Mouse (Mus musculus): ENCODE measurements around the gene Tead1. TPM values are rescaled to one million over a fixed set of nuclear protein-coding genes. Genes with fewer than 3 reads are reported as not detected.

Tead1 gene
- total RNA-seq, 2 experiments from 2014 or later = 142 to 162 TPM

DNA sequence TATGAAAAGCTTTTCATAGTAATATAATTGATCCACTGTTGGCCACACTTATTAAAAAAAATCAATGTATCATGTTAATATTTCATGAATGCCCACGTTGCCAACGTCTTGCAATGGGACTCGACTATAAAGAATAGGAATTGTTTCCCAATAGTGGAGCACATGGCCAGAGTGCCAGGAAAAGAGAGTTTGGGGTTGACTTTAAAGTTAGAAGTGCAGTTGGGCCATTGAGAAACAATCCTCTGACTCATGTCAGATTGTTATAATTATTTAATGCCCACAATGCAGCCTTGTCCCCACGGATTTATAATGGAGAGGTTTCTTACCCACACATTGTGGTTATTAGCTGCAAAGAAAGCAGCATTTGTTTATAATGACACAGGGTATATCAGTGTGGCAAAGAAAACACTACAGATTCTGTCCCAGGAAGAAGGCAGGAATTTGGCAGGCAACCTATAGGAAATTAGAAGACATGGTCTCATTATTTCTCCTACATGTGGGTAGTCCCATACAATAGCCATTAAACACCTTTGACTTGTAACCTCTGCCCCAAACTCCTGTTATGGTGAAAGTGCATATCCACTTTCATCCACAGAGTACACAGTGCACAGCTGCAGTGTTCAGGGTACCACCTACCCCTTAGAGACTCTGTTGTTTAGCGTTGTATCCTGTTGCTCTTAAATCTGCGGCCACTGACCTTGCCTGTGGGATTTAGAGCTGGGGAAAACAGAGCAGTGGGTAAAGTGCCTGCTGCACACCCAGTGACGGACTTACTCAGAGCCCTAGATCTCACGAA is 118.6 kb downstream of the Tead1 start:
- DNase-seq = no peak
- intact Hi-C loops (cut with DNase I) = no loop called here

DNA sequence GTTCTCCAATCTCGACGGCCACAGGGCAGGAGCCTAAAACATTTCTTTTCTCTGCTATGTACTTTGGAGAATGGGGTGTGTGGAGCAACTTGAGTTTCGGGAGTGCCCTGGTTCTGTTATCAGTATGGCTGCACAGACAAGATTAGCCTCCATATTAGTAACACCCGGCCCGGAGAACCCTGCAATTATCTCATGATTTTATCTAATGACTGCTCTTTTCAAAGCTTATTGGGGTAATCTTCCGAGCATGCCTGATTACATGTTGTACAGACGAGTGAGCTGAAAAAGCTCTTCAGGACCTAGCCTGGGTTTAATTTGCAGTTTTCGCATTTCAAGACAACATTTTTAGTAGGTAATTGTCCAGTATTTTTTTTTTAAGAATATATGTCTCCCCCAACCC is 122.6 kb downstream of the Tead1 start:
- no peak for DNase-seq
- intact Hi-C loops (cut with DNase I) = no loop called here

DNA sequence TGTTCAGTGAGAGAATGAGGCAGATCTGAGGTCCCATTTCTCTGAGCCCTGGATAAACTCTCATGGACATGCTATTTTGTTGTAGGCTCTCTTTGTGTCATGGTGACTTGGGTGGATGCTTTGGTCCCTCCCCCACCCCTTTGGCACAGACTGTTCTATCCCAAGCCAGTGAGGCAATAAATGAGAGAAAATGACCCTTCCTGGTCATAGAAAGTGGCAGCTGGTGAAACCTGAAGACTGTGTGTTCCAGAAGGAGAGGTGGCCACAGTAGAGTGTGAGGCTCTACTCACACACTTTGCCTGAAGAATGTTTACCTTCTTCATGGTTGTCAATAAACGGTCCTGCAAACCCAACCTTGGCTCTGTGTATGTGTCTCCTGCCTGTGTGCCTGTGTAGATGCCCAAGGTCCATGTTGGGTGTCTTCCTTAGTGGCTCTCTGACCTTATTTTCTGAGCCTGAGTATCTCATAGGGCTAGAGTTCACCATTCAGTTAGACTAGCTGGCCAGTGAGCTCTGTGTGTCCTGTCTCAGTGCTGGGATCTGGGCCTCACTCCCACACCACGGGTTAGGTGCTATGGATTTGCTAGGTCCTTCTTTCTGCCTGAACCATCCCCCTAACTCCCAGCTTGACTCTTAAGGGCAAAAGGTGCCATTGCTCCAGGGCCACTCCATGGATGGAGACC is 127.7 kb downstream of the Tead1 start:
- intact Hi-C loops (cut with DNase I) = no loop called here
- DNase-seq = no peak

DNA sequence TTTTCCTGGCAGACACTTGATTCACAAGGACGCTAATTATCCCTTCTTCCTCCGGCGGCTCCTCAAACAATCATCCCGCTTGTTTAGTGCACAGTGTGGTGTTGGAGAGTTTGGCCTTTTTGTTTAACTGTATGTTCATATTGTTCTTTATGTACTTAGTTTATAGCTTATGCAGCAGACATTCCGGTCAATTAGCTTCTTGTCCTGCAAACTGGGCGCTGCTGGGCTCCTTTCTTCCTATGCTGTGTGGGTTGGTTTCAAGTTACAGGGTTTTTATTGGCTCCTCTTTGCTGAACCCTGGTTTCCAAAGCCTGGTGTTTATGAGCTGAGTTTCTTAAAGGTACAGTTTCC is 128.3 kb downstream of the Tead1 start:
- intact Hi-C loops (cut with DNase I) = no loop called here
- no peak for DNase-seq

DNA sequence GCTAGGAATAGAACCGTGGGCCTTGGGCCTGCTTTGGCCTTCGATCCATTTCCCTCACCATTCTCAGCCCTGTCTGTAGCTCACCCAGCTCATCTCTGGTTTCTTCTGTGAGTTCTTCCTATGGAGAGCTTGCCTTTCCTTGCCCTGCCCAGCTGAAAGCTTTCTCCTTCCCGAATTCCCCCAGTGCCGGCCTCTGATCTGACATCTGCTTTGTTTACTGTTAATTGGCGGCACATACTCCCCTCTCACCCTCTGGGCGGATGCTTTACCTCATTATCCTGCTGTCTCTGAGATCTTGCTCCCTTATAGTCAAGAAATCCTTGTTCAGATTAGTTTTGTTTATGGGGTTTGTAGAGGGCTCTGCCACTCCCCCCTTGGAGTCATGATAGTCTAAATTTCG is 131.6 kb downstream of the Tead1 start:
- intact Hi-C loops (cut with DNase I) = no loop called here
- DNase-seq = no peak

DNA sequence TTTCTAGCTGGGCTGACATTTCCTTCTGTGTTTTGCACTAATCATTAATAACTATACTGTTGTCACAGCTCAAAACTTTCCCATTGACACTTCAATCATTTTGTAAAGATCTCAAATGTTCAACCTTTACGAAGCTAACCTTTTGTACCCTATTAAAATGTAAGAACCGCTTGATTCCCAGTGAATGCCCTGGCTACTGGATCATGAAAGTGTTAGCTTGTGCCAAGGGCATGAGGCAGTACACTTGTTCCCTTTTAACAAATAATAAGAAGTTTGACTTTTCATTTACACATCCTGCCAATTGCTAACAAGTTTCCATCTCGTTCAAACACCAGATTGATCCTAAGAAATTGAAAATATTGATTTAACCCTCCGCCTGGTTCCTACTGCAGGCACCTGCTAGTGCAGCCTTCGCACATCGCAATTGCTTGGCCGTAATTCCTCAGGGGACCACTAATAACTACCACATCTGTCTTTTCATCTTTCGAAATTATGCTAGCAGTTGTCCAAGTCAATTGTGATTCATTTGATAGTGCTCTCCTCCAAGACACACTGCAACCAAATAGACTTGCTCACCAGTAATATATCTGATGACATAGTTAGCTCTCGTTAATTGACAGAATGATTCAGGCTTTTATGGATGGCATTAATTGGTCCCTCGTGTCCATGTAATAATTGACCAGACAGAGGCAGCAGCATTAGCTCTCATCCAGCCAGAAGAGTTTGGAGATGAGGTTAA is 133.1 kb downstream of the Tead1 start:
- intact Hi-C loops (cut with DNase I) = no loop called here
- DNase-seq = no peak

DNA sequence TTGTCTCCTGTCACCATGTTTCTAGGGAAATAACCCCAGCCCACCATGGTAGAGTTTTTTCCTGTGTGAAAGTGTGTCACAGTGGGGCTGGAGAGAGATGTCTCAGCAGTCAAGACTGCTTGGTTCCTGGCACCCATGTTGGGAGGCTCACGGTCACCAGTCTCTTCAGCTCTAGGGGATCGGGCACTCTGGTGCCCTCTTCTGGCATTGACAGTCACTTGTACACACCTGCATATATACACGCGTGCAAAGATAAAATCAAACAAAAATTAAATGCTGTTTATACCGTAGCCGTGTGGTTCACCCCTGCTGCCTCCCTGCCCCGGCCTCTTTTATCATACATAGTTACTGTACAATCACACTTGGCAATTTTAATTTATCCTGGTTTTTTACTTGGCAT is 134.0 kb downstream of the Tead1 start:
- intact Hi-C loops (cut with DNase I) = no loop called here
- no peak for DNase-seq

DNA sequence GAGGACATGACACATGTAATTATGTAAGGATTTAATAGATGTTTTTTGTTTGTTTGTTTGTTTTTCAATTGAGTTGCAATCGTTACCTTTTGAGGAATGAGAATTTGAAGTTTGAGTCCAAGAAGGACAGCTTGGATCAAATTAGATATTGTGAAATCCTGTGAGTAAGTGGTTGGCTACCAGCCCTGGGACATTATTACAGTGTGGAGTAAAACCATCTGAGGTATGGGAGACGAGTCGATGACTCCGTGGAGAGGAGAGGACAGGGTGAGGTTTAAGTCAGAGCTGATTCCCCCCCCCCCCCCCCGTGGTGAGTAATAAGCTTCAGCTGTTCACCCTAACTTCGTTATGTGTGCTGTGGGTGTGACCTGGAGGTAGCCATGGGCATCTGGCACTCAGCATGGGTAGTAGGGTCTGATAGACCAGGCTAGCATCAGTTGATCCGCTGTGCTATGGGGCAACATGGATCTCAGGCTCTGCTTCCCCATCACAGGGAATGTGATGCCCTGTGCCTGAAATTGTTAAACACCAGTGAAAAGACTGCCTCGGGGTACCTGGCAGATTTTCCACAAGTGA is 134.7 kb downstream of the Tead1 start:
- intact Hi-C loops (cut with DNase I) = no loop called here
- DNase-seq = peak in 1 of 2 experiments; percentile 53

DNA sequence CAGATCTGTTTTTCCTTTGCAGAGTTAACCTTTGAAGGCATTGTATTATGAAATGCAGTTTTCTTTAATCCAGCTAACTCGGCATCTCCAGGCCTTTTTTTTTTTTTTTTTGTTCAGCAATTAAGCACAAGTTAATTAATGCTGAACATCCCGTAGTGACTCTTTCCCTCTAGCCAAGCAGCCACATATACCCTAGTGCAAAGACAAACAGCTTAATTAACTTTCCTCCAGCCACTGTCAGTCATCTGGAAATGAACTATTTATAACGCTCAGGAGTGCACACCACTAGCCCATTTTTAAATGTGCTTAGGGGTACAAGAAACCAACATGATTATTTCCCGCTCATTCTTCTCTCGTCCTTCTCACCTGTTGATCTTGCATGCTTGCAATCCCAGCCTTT is 136.9 kb downstream of the Tead1 start:
- DNase-seq = no peak
- intact Hi-C loops (cut with DNase I) = no loop called here

DNA sequence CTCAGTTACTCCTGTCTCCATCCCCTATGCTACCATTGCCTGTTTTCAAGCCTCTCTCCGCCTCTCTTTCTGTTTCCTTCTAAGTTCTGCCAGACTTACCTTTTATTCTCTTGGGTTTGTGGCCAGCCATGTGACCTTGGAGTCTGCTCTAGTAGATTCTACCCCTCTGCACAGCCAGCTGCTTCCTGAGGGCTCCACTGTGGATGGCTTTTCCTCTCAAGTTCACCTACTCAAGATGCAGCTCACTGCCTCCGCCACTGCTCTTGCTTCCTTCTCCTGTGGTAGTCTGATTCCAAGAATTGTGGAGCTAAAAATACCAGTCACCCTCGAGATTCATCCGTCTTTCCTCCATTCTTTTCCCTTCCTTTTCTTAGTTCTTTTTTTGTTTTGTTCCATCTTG is 140.7 kb downstream of the Tead1 start:
- intact Hi-C loops (cut with DNase I) = no loop called here
- DNase-seq = no peak

DNA sequence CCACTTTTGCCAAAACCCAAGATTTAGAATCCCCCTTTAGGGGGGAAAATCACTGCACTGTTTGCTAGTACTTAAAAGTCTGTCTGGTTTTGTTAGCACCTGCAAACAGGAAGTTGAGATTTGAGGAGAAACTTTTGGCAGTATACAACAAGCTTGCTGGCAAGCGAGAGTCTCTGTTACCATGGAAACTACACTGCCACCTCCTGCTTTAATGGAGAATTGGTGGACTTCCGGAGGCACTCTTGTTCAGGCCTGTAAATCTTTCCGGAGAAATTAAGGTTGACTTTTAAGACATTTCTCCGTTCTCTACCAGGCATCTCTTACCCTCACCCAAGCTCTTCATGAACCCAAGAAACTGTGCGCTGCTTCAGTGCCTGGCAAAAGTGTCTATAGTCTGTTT is 143.8 kb downstream of the Tead1 start:
- DNase-seq = no peak
- intact Hi-C loops (cut with DNase I) = no loop called here

DNA sequence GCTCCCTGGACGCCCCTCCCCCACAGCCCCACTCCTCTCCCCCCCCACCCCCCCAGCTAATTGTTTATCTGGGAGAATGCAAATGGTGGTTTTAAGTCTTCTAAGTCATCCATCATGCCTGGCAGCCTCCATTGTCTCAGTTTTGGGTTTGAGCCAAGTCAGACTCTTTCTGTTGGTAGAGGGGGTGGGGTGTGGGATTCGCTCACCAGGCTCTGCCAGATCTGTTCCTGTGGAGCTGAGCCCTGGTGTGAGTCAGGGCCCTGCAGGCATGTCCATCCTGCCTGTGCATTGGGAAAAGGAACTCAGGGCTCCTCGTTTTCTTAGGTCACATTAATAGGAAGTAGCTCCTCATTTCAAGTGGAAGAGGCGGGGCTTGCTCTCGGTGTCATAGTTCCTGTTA is 144.5 kb downstream of the Tead1 start:
- intact Hi-C loops (cut with DNase I) = no loop called here
- DNase-seq = no peak

DNA sequence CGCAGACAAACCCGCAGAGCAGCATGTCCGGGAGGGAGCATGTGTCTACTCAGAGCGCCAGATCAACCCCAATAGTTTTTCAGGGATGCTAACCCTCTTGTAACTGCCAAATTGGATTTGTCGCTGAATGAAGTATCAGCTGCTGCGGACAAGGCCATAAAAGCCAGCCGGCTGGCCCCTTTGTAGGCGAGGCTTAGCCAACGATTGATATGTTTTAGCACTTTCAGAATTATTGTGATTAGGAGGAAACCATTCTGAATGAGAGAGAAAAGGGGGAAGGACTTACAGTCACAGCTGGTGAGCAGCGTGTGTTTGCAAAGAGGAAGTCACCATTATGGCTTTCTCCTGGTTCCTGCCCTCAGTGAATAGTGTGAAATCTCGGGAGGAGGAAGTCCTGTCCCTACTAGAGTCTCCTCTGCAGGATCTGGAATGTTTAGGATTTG is 146.2 kb downstream of the Tead1 start:
- intact Hi-C loops (cut with DNase I) = loop anchor here (5.0 kb wide), 1 partner anchor 42 kb away; no protein-coding TSS in a partner anchor
- no peak for DNase-seq

DNA sequence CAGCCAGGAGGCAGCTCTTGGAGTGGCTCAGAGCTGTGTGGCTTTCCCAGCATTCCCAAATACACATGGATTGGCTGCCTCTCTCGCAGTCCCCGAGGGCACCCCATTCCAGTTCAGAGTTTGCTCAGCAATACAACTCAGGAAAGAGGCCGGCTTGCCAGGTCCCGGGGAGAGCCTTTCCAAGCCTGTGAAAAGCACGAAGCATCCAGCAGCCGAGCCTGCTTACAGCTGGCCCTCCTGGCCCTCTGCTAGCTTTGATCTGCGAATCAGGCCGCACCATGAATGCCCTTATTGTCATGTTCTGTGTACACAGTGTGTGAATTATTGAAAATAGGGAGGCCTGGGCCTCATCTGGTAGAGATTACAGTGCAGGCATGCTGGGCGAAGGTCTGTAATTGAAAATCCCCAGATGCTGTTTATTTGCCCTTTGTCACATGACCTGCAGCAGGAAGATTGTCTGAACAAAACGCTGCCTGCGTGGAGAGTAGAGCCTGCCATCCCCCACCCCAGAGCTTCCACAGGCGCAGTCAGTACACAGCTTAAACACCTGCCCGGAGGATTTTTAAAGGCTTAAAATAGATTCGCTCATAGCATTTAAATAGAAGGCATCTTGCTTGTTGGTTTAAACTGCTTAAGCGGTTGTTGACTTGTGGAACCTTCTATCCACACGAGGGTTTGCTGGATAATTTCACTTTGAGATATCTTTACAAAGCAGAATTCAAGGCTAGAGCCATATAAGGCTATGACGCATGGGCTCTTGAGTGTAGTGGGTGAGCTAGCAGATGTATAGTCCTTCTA is 147.2 kb downstream of the Tead1 start:
- intact Hi-C loops (cut with DNase I) = loop anchor here (5.0 kb wide), 1 partner anchor 41 kb away; no protein-coding TSS in a partner anchor
- DNase-seq = peak; percentile 57 to 63

DNA sequence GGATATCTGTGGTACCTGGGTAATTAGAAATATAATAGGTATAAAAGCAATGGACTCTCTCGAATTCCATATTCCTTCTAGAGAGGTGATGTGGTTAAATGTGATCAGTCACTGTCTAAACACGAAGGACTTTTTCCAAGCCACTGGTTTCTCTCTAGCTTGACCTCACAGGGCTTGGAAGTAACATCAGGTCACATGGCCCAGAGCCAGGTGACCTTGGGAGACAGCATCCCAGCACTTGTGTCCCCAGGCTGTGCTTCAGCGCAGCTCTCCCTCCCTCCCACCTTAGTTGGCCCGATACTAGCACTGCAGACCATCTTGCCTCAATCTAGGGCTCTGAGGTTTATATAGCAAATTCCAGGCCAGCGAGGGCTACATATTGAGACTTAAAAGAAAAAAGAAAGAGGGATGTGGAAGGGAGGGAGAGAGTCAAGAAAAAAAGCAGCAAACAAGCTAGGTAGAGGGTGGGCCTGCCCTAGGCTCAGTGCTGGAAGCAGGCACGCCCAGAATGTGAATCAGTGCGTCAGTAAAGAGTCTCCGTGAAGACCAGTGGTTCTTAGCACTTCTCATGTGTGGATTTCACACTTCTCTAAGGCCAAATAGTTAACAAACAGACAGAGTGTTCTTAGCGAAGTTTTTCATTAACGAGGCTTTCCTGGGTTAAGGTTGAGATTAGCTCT is 149.0 kb downstream of the Tead1 start:
- intact Hi-C loops (cut with DNase I) = loop anchor here (5.0 kb wide), 1 partner anchor 39 kb away; no protein-coding TSS in a partner anchor
- DNase-seq = no peak

DNA sequence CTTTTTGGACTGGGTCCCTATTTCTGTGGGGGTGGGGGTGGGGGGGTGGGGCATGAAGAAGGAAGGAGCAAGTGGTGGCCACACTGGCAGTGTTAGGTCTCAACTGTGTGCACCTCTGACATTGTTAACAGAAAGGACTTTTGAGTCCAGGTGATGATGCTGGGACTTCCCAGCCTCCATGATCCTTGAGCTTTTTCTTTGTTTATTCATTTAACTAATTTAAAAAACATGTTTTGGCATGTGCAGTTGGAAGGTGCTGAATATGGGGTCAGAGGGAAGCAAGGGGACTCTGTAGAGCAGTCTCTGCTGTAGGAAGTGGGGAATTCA is 149.5 kb downstream of the Tead1 start:
- no peak for DNase-seq
- intact Hi-C loops (cut with DNase I) = loop anchor here (5.0 kb wide), 1 partner anchor 39 kb away; no protein-coding TSS in a partner anchor

DNA sequence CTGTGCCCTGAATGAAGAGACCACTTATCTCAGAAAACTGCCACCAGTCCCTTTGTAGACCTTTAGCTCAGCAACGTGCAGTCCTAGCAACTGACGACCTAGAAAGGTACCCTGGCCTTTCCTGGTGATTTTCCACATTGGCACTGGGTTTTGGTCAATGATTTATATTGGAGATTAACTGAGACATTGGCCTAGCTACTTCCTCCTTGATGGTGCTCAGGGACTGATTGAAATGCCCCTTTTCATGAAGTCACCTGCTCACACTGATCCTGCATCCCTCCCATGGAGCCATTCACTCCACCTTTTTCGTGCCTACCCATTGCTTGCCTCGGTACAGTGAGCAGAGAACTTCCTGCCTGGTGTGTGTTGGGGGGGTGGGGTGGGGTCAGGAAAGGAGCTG is 151.8 kb downstream of the Tead1 start:
- intact Hi-C loops (cut with DNase I) = no loop called here
- DNase-seq = no peak

DNA sequence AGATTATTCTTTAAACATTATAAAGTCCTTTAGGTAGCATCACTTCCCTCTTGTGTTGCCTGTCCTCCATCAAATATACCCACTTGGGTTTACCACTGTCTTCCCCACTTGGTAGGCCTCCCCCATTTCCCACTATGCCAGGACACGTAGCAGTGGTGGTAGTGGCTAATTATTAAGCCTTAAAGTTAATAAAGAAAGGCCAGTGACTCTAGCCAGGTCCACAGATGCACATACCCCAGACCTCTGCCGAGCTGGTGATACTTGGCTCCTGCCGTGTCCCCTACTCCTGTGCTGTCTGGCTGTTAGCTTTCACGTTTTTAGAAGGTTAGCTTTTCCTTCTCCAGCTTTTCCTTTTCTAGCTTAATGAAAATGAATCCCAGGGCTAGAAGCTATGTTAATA is 152.3 kb downstream of the Tead1 start:
- no peak for DNase-seq
- intact Hi-C loops (cut with DNase I) = no loop called here

DNA sequence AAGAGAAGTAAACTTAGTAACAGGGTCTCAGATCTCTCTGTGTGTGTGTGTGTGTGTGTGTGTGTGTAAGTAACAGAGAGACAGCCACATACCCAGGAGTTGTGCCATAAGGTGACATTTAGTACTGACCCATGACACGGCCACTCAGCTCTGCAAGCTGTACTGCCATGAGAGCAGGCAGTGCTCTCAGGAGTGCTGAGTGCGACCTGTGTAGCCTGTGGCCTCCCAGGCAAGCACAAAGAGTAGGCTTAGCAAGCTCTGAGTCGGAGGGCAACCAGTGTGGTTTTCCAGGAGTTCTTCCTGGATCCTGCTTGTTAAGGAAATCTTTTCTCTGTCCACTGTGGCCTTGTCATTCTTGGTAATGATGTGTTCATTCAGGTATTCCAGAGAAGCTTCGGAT is 154.0 kb downstream of the Tead1 start:
- no peak for DNase-seq
- intact Hi-C loops (cut with DNase I) = no loop called here

DNA sequence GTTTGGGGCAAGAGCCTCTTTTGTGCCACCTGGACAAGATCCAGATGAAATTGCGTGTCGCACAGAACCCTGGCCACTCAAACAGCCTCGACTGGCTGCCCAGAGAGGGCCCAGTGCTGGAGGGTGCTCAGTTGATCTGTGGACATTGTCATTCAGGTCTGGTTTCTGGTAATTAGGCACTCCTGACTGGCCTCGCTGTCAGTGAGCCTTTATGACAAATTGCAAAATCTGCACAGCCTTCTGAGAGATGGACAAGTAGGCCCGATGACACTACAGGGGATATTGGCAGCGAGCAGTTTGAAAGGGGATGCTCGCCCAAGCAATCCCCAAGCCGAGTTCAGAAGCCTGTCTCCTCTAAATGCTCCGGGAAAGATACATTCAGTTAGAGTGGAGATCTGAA is 157.0 kb downstream of the Tead1 start:
- no peak for DNase-seq
- intact Hi-C loops (cut with DNase I) = no loop called here

Measured in gastrocnemius, postnatal 36 days (tissue).